Mouse (Mus musculus): Measurements from ENCODE around the gene Zbtb1. TPM values are rescaled to one million over a fixed set of nuclear protein-coding genes. Genes with fewer than 3 reads are reported as not detected.
A peak's percentile ranks its signal among the peaks of the same experiment; 100 is the strongest.

Gene Zbtb1
- 5.9 and 6.3 TPM in 2 replicates for polyA plus RNA-seq (2012; rRNA removed)

GRCm38 (mm10) chr12:76369978-76370830 is at the start of gene Zbtb1:
Zbtb1 (plus strand) TSS chr12:76370266.
- DNase-seq (ENCODE audit: low spot score): peak; percentile 86

- peak; percentile 40 for DNase-seq (ENCODE audit: low spot score)
Observed at GRCm38 (mm10) chr12:76324679-76325431, 45.2 kb upstream of the Zbtb1 start, which contains the start of gene Akap5. Akap5 (plus strand) TSS chr12:76324891.

GRCm38 (mm10) chr12:76326437-76327220 is 43.4 kb upstream of the Zbtb1 start:
- no peak for DNase-seq (ENCODE audit: low spot score)

- no peak for DNase-seq (ENCODE audit: low spot score)
Observed at GRCm38 (mm10) chr12:76328567-76329354, 41.3 kb upstream of the Zbtb1 start.

GRCm38 (mm10) chr12:76333688-76334087 is 36.4 kb upstream of the Zbtb1 start:
- no peak for DNase-seq (ENCODE audit: low spot score)

GRCm38 (mm10) chr12:76335641-76336040 is 34.4 kb upstream of the Zbtb1 start:
- no peak for DNase-seq (ENCODE audit: low spot score)

GRCm38 (mm10) chr12:76336111-76336965 is 33.7 kb upstream of the Zbtb1 start:
- DNase-seq (ENCODE audit: low spot score): no peak

- no peak for DNase-seq (ENCODE audit: low spot score)
Observed at GRCm38 (mm10) chr12:76341080-76341479, 29.0 kb upstream of the Zbtb1 start.

- no peak for DNase-seq (ENCODE audit: low spot score)
Observed at GRCm38 (mm10) chr12:76345759-76346455, 24.2 kb upstream of the Zbtb1 start.

- DNase-seq (ENCODE audit: low spot score): no peak
Observed at GRCm38 (mm10) chr12:76349680-76350220, 20.3 kb upstream of the Zbtb1 start.

- no peak for DNase-seq (ENCODE audit: low spot score)
Observed at GRCm38 (mm10) chr12:76360868-76361267, 9.2 kb upstream of the Zbtb1 start.

GRCm38 (mm10) chr12:76361405-76362302 is 8.4 kb upstream of the Zbtb1 start:
- DNase-seq (ENCODE audit: low spot score): no peak

GRCm38 (mm10) chr12:76362303-76362676 is 7.8 kb upstream of the Zbtb1 start:
- DNase-seq (ENCODE audit: low spot score): no peak

GRCm38 (mm10) chr12:76366276-76366675 is 3.8 kb upstream of the Zbtb1 start:
- no peak for DNase-seq (ENCODE audit: low spot score)

GRCm38 (mm10) chr12:76367096-76367995 is 2.7 kb upstream of the Zbtb1 start:
- DNase-seq (ENCODE audit: low spot score): no peak

GRCm38 (mm10) chr12:76368201-76368789 is 1.8 kb upstream of the Zbtb1 start:
- DNase-seq (ENCODE audit: low spot score): no peak

- DNase-seq (ENCODE audit: low spot score): no peak
Observed at GRCm38 (mm10) chr12:76368790-76369205, 1.3 kb upstream of the Zbtb1 start.

Measured in urinary bladder, adult 2 months (tissue).